Mouse (Mus musculus) embryonic facial prominence, embryonic 14.5 days (tissue): ENCODE measurements around the gene Cd4. TPM values are rescaled to one million over a fixed set of nuclear protein-coding genes. Genes with fewer than 3 reads are reported as not detected.

ENCODE experiments used
- ATAC-seq: fragments of 200-750 bp; cut with Nextera tagmentation; 2 replicates; pipeline ENCODE4 v1.8.0; 2017; ENCODE audit warnings: low read depth, moderate number of reproducible peaks, moderate TSS enrichment
- DNase-seq: peaks from one replicate; pipeline ENCODE4 v3.0.0-alpha.2; 2015; ENCODE audit warnings: low spot score
- H3K27ac ChIP-seq: fragments of 300-500 bp; sonication (generic); replicated peaks from 2 replicates; pipeline ENCODE4 v1.5.1; 2014; ENCODE audit warnings: low read depth, mild to moderate bottlenecking, low read length, moderate library complexity
- H3K27me3 ChIP-seq: fragments of 300-500 bp; sonication (generic); replicated peaks from 2 replicates; pipeline ENCODE4 v1.6.1; 2014; ENCODE audit warnings: low read length; ENCODE audit not compliant: control insufficient read depth, insufficient read depth
- H3K36me3 ChIP-seq: fragments of 300-500 bp; sonication (generic); 2 replicates; pipeline ENCODE4 v1.6.1; 2014; ENCODE audit warnings: low read length, mixed read lengths; ENCODE audit not compliant: control insufficient read depth, insufficient read depth
- H3K4me1 ChIP-seq: fragments of 300-500 bp; sonication (generic); 2 replicates; pipeline ENCODE4 v1.6.1; 2014; ENCODE audit warnings: antibody characterized with exemption, low read length; ENCODE audit not compliant: control insufficient read depth, insufficient read depth
- H3K4me2 ChIP-seq: fragments of 300-500 bp; sonication (generic); 2 replicates; pipeline ENCODE4 v1.6.1; 2014; ENCODE audit warnings: low read depth, mild to moderate bottlenecking, low read length, moderate library complexity, mixed read lengths
- H3K4me3 ChIP-seq: fragments of 300-500 bp; sonication (generic); 2 replicates; pipeline ENCODE4 v1.5.1; 2014; ENCODE audit warnings: low read depth, mild to moderate bottlenecking, low read length
- H3K9ac ChIP-seq: fragments of 300-500 bp; sonication (generic); 2 replicates; pipeline ENCODE4 v1.6.1; 2014; ENCODE audit warnings: low read depth, mild to moderate bottlenecking, low read length, moderate library complexity, mixed read lengths
- H3K9me3 ChIP-seq: fragments of 300-500 bp; sonication (generic); 2 replicates; pipeline ENCODE4 v1.6.1; 2016; ENCODE audit warnings: low read length; ENCODE audit not compliant: control insufficient read depth
- WGBS: fragments of 180-500 bp; shearing (Covaris S2); extraction: QIAGEN DNeasy Blood & Tissue Kit; methylation state at CpG from one replicate; pipeline ENCODE4 v1.1.7; 2014; 5-methylcytosine and 5-hydroxymethylcytosine counted together
- polyA plus RNA-seq: library from polyadenylated mRNA; unstranded; fragments of >200 nt; fragmentation: Nextera tagmentation; extraction: Ambion mirVana; gene quantifications from 2 replicates; pipeline ENCODE4 v1.2.1, GENCODE M21; 2014

The Cd4 gene
- polyA plus RNA-seq, 1 experiment from 2014 or later = 0.25 TPM

DNA sequence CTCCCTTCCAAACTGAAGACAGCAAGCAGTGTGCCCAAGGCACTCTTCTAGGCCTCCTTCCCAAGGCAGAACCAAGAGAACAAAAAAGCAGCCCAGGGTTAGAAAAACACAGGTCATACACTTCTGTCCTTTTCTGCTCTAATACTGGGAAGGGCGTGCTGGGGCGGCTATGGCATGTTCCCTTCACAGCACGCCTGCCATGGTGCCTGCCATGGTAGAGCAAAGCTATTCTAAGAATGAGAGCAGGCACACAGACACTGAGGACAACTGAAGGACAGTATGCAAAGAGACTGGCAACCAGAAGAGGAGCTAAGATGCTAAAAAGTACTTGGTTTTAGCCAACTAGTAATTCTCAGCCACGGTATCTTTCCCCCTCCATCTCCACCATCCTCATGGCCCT is 66.0 kb downstream of the Cd4 start:
- WGBS = 96% methylated on average over 4 of the region's 4 CpGs
- DNase-seq (no peak), ATAC-seq (no peak)
- no peak overlapping the region for H3K4me2 ChIP-seq
- H3K9me3 ChIP-seq = no peaks in the 10 kb centered on the region
- H3K4me3 ChIP-seq = no peak overlapping the region
- peaks cover 97% of the 10 kb centered on the region for H3K36me3 ChIP-seq
- H3K27me3 ChIP-seq = no peaks in the 10 kb centered on the region
- no peaks in the 10 kb centered on the region for H3K4me1 ChIP-seq
- H3K9ac ChIP-seq = no peak overlapping the region
- no peak overlapping the region for H3K27ac ChIP-seq

DNA sequence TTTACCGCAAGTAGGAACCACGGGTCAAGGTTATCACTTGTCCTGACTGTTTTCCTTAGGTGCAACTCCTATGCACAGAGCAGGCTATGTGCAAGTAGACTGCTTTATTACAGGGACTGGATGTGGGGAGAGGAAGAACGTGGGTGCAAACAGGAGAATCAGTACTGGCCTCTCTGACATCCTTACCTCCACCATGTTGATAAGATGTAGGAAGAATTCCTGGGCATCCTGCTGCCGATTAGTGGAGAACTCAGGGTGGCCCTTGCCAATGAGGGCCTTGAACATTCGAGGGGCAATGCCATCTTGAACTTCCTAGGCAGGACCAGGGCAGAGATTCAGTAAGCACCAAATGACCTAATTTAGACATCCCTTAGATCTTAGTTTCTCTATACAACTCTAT is 67.1 kb downstream of the Cd4 start:
- H3K4me2 ChIP-seq = no peak overlapping the region
- ATAC-seq = no peak
- no peak overlapping the region for H3K27ac ChIP-seq
- H3K27me3 ChIP-seq = no peaks in the 10 kb centered on the region
- DNase-seq = no peak
- H3K36me3 ChIP-seq = peaks cover 99% of the 10 kb centered on the region
- WGBS = 95% methylated on average over 5 of the region's 5 CpGs
- H3K4me3 ChIP-seq = no peak overlapping the region
- H3K9me3 ChIP-seq = no peaks in the 10 kb centered on the region
- H3K9ac ChIP-seq = no peak overlapping the region
- H3K4me1 ChIP-seq = no peaks in the 10 kb centered on the region

DNA sequence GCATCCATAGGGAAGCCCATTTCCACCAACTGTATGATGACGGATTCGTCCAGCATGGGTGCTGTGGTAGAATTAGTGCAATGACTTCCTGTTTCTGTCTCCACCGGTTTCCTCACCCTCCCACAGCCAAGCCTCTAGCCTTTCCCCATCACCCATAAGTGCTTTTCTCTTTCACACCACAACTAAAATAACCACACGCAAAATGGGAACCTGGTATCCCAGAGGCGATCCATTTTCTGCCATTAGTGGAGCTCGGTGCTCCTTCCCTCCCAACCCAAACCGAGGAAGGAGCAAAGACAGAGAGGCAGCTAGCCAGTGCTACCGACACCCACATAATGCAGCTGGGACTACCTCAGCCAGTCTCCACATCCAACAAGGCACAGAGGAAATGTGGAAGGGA is 70.0 kb downstream of the Cd4 start:
- WGBS = 89% methylated on average over 8 of the region's 8 CpGs
- Histone ChIP-seq H3K4me1 (no peaks in the 10 kb centered on the region), H3K36me3 (peaks cover 70% of the 10 kb centered on the region), H3K27ac (no peak overlapping the region), H3K4me2 (no peak overlapping the region), H3K9me3 (no peaks in the 10 kb centered on the region), H3K9ac (no peak overlapping the region), H3K27me3 (no peaks in the 10 kb centered on the region), H3K4me3 (no peak overlapping the region)
- ATAC-seq = no peak
- no peak for DNase-seq

- DNase-seq (no peak), ATAC-seq (no peak)
- 94% methylated on average over 8 of the region's 8 CpGs for WGBS
- H3K9me3 ChIP-seq = no peaks in the 10 kb centered on the region
- H3K4me2 ChIP-seq = no peak overlapping the region
- no peaks in the 10 kb centered on the region for H3K27me3 ChIP-seq
- no peak overlapping the region for H3K27ac ChIP-seq
- no peaks in the 10 kb centered on the region for H3K4me1 ChIP-seq
- no peak overlapping the region for H3K4me3 ChIP-seq
- H3K9ac ChIP-seq = no peak overlapping the region
- peaks cover 67% of the 10 kb centered on the region for H3K36me3 ChIP-seq
Observed at GRCm38 (mm10) chr6:124817563-124817962, 70.5 kb downstream of the Cd4 start.

GRCm38 (mm10) chr6:124817125-124817524 is 70.9 kb downstream of the Cd4 start:
- Histone ChIP-seq H3K27me3 (no peaks in the 10 kb centered on the region), H3K4me1 (peaks cover under 1% of the 10 kb centered on the region; the same call in 1 of the 2 replicates), H3K36me3 (peaks cover 67% of the 10 kb centered on the region), H3K27ac (no peak overlapping the region), H3K9ac (no peak overlapping the region), H3K4me2 (no peak overlapping the region), H3K4me3 (no peak overlapping the region), H3K9me3 (no peaks in the 10 kb centered on the region)
- 97% methylated on average over 11 of the region's 11 CpGs for WGBS
- no peak for DNase-seq
- no peak for ATAC-seq

DNA sequence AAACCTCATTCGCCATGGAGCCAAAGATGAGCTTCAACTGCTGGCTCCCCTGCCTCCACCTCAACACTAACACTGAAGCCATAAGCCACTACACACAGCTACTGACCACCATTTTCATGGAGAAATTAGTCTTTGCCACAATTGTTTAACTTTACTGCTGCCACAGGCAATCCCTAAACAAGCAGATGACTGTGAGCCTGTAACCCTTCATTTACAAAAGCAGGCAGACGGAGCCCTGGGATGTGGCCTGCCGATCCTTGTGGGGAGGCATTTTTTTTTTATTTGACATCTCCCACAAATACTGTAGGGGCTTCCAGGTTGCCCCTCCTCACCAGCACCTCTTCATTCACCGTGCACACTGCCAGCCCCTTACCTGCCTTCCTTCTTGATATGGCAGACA is 71.4 kb downstream of the Cd4 start:
- H3K9ac ChIP-seq = no peak overlapping the region
- no peak overlapping the region for H3K4me2 ChIP-seq
- DNase-seq = no peak
- H3K9me3 ChIP-seq = no peaks in the 10 kb centered on the region
- peaks cover 3% of the 10 kb centered on the region; the same call in 1 of the 2 replicates for H3K4me1 ChIP-seq
- no peak for ATAC-seq
- H3K4me3 ChIP-seq = no peak overlapping the region
- H3K36me3 ChIP-seq = peaks cover 67% of the 10 kb centered on the region
- H3K27ac ChIP-seq = no peak overlapping the region
- 91% methylated on average over 4 of the region's 4 CpGs for WGBS
- no peaks in the 10 kb centered on the region for H3K27me3 ChIP-seq

DNA sequence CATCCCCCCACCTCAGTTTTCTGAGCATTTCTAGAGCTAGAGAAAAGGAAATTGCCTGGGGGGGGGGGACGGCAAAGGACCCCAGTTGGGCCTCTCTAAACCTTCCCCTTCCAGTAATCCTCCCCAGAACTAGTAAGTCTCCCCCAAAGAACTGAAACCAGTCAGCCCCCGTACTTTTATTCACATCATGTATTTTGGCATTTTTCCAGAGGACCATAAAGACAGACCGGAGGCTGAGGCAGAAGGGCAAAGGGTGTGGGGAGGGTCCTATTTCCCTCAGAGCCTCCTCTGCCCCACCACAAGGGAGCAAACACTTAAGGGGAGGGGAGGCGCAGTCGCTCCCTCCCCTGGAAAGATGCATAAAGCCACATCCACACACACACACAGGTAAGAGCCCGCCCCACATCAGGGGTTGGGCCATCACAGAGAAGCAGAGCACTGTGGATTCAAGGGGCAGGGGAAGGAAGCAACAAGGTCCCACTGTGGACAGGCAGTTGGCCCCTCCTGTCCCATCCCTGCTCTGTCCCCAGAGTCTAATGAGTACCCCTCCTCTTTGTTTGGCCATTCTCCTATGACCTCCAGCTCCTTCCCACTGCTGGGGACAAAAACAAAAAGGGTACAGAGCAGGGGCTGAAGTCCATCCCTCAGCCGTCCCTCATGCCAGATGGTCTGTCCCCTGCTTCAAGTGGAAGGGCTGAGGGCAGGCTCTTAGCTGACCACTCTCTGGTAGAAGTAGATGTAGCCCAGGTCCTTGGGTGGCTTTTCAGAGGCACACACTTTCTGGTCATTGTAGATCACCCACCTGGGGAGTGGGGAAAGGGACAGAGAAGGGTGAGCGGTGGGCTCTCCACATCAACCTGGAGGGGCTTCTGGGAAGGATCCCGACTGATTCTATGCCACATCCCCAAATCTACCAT is 72.9 kb downstream of the Cd4 start:
- Histone ChIP-seq H3K4me3 (no peak overlapping the region), H3K9ac (no peak overlapping the region), H3K36me3 (peaks cover 64% of the 10 kb centered on the region), H3K27me3 (no peaks in the 10 kb centered on the region), H3K4me1 (peaks cover 5% of the 10 kb centered on the region), H3K9me3 (no peaks in the 10 kb centered on the region), H3K27ac (no peak overlapping the region), H3K4me2 (no peak overlapping the region)
- no peak for ATAC-seq
- 70% methylated on average over 9 of the region's 9 CpGs for WGBS
- no peak for DNase-seq
